Comparison of ENCODE assay signal across 8 mouse cellular contexts in genomic region chr4:47136699-47137101, GRCm38 (mm10). TPM values are rescaled to one million over a fixed set of nuclear protein-coding genes. Genes with fewer than 3 reads are reported as not detected.
A peak's percentile ranks its signal among the peaks of the same experiment; 100 is the strongest.
DNase-seq lines count a peak whose midpoint lies in the region; ATAC-seq lines count a peak whose summit lies in the region.

No protein-coding gene starts in this region.

- no peaks in the 10 kb centered on the region for H3K27me3 ChIP-seq in kidney, embryonic 16.5 days (ENCODE audit: insufficient read depth, low read length)
- no peaks in the 10 kb centered on the region for H3K27me3 ChIP-seq in midbrain, embryonic 15.5 days (replicated peaks)
- no peaks in the 10 kb centered on the region for H3K27me3 ChIP-seq in forebrain, embryonic 12.5 days

- H3K9ac ChIP-seq in kidney, embryonic 16.5 days (replicated peaks; ENCODE audit: low read length), result no peak overlapping the region; the same call in 1 of the 2 replicates
- no peak overlapping the region for H3K9ac ChIP-seq in midbrain, embryonic 15.5 days
- no peak overlapping the region for H3K9ac ChIP-seq in forebrain, embryonic 12.5 days

- no peaks in the 10 kb centered on the region for H3K9me3 ChIP-seq in kidney, embryonic 16.5 days (ENCODE audit: low read length)
- no peaks in the 10 kb centered on the region for H3K9me3 ChIP-seq in midbrain, embryonic 15.5 days
- no peaks in the 10 kb centered on the region for H3K9me3 ChIP-seq in forebrain, embryonic 12.5 days

- WGBS in kidney, embryonic 16.5 days, result 55% methylated on average over 8 of the region's 8 CpGs
- 86% methylated on average over 8 of the region's 8 CpGs for WGBS in midbrain, embryonic 15.5 days
- 90% methylated on average over 8 of the region's 8 CpGs for WGBS in forebrain, embryonic 12.5 days

- no peaks in the 10 kb centered on the region for H3K36me3 ChIP-seq in kidney, embryonic 16.5 days (ENCODE audit: insufficient read depth, low read length)
- no peaks in the 10 kb centered on the region for H3K36me3 ChIP-seq in midbrain, embryonic 15.5 days (replicated peaks)
- no peaks in the 10 kb centered on the region for H3K36me3 ChIP-seq in forebrain, embryonic 12.5 days (replicated peaks)

- H3K27ac ChIP-seq in kidney, embryonic 16.5 days (ENCODE audit: low read length), result peak overlapping the region; percentile 78
- H3K27ac ChIP-seq in midbrain, embryonic 15.5 days, result no peak overlapping the region
- no peak overlapping the region for H3K27ac ChIP-seq in forebrain, embryonic 12.5 days

- H3K4me3 ChIP-seq in kidney, embryonic 16.5 days (ENCODE audit: low read length), result no peak overlapping the region
- no peak overlapping the region for H3K4me3 ChIP-seq in midbrain, embryonic 15.5 days
- H3K4me3 ChIP-seq in forebrain, embryonic 12.5 days (replicated peaks), result no peak overlapping the region

- no peak overlapping the region for H3K4me2 ChIP-seq in kidney, embryonic 16.5 days (replicated peaks; ENCODE audit: low read depth, low read length)
- H3K4me2 ChIP-seq in midbrain, embryonic 15.5 days, result no peak overlapping the region
- no peak overlapping the region for H3K4me2 ChIP-seq in forebrain, embryonic 12.5 days

- peaks cover 29% of the 10 kb centered on the region for H3K4me1 ChIP-seq in kidney, embryonic 16.5 days (ENCODE audit: insufficient read depth, low read length)
- H3K4me1 ChIP-seq in midbrain, embryonic 15.5 days, result peaks cover 9% of the 10 kb centered on the region
- peaks cover 11% of the 10 kb centered on the region for H3K4me1 ChIP-seq in forebrain, embryonic 12.5 days

- peak; percentile 76 for ATAC-seq in kidney, embryonic 16.5 days (ENCODE audit: low FRiP score, low TSS enrichment)
- no peak for ATAC-seq in midbrain, embryonic 15.5 days (replicated peaks)
- no peak for ATAC-seq in forebrain, embryonic 12.5 days (ENCODE audit: low FRiP score)

- DNase-seq in adrenal gland, adult (ENCODE audit: inconsistent age in 2 of 2, low spot score in 1 of 2), result peak; percentile 46 to 65
- no peak for DNase-seq in adrenal gland, adult 18-20 months (ENCODE audit: low spot score in 2 of 2)
- peak; percentile 17 for DNase-seq in right cerebral cortex, adult 18-20 months
- no peak for DNase-seq in right cerebral cortex, postnatal 25 days
- no peak for DNase-seq in cerebellum, postnatal 14 days

RNA-seq across cellular contexts. Expression of gene Galnt12, which starts 45.0 kb away (rescaled TPM):
- total RNA-seq in adrenal gland, adult 18-20 months (2021), result 1 to 10 TPM in 1 of 2 experiments, under 1 TPM in 1; 0.73 to 1.1 TPM
- polyA plus RNA-seq in kidney, embryonic 16.5 days (2015; fragmentation: Nextera tagmentation; extraction: Ambion mirVana), result 10.1 and 10.7 TPM in 2 replicates
- 1.8 and 2.9 TPM in 2 replicates for polyA plus RNA-seq in midbrain, embryonic 15.5 days (2015; fragmentation: Nextera tagmentation; extraction: Ambion mirVana)
- 3.8 and 4.4 TPM in 2 replicates for polyA plus RNA-seq in forebrain, embryonic 12.5 days (2016; fragmentation: Nextera tagmentation; extraction: Ambion mirVana)

Comparison
In these comparisons a context has a peak if more than half of its experiments do, and no peak if none do; other contexts are left out.
1. DNase-seq: peak in adrenal gland, adult (2 of 2) and right cerebral cortex, adult 18-20 months (single experiment); none in adrenal gland, adult 18-20 months (0 of 2), right cerebral cortex, postnatal 25 days (single experiment) and cerebellum, postnatal 14 days (0 of 2).